Mouse (Mus musculus) CH12.LX (cell line): Measurements from ENCODE around the gene Sfxn1. TPM values are rescaled to one million over a fixed set of nuclear protein-coding genes. Genes with fewer than 3 reads are reported as not detected.

ENCODE experiments used
- DNase-seq: peaks from one replicate; pipeline ENCODE4 v3.0.0-alpha.2; 2013; ENCODE audit errors: extremely low read depth
- H3K27ac ChIP-seq: 2 replicates; pipeline ENCODE4 v1.5.1; 2012; ENCODE audit warnings: low read depth, mild to moderate bottlenecking, control low read depth, moderate library complexity; ENCODE audit not compliant: insufficient read depth
- H3K27me3 ChIP-seq: replicated peaks from 2 replicates; pipeline ENCODE3; 2012; ENCODE audit warnings: inconsistent platforms
- H3K36me3 ChIP-seq, 2 experiments: replicated peaks in 1 of 2; 2 replicates each; pipeline versions ENCODE3 to v1.6.1; 2012; ENCODE audit warnings: inconsistent platforms in 1 of 2, low read length in 1 of 2, mild to moderate bottlenecking in 1 of 2, mixed read lengths in 1 of 2, moderate library complexity in 1 of 2; ENCODE audit not compliant: control insufficient read depth in 1 of 2, insufficient read depth in 1 of 2
- H3K4me1 ChIP-seq, 2 experiments: 2 replicates each; pipeline ENCODE4 v1.6.1; 2012; ENCODE audit warnings: inconsistent platforms in 1 of 2, moderate library complexity in 1 of 2; ENCODE audit not compliant: insufficient read depth in 2 of 2, control insufficient read depth in 1 of 2
- H3K4me2 ChIP-seq: 2 replicates; pipeline ENCODE4 v1.6.1; 2012; ENCODE audit warnings: low read depth, mild to moderate bottlenecking, control low read depth; ENCODE audit not compliant: poor library complexity, insufficient read depth, severe bottlenecking
- H3K4me3 ChIP-seq, 3 experiments: fragments of 150-350 bp in 1 of 3; sonication (generic) in 1 of 3; replicated peaks in 1 of 3; 2 replicates each; pipeline versions ENCODE3 to v1.5.1; 2011 to 2012; ENCODE audit warnings: low read depth in 2 of 3, low read length in 2 of 3, mild to moderate bottlenecking in 2 of 3, moderate library complexity in 2 of 3, control low read depth in 1 of 3, improper control_type of control experiment in 1 of 3, inconsistent platforms in 1 of 3, mixed read lengths in 1 of 3; ENCODE audit not compliant: poor library complexity in 1 of 3
- H3K79me2 ChIP-seq: replicated peaks from 2 replicates; pipeline ENCODE4 v1.6.1; 2012; ENCODE audit warnings: mild to moderate bottlenecking, moderate library complexity; ENCODE audit not compliant: control insufficient read depth, poor library complexity, insufficient read depth, severe bottlenecking; ENCODE audit errors: extremely low read depth
- H3K9ac ChIP-seq: 2 replicates; pipeline ENCODE4 v1.6.1; 2012; ENCODE audit warnings: low read depth, mild to moderate bottlenecking, control low read depth, moderate library complexity; ENCODE audit not compliant: insufficient read depth
- H3K9me3 ChIP-seq: replicated peaks from 2 replicates; pipeline ENCODE3; 2012; ENCODE audit warnings: low read length, inconsistent platforms, mixed read lengths
- CHD2 ChIP-seq: IDR thresholded peaks from 2 replicates; pipeline ENCODE4 v1.6.1; 2011; ENCODE audit warnings: low read length, improper control_type of control experiment
- E2F4 ChIP-seq: IDR thresholded peaks from 2 replicates; pipeline ENCODE4 v1.6.1; 2011; ENCODE audit warnings: low read depth, low read length, improper control_type of control experiment; ENCODE audit not compliant: insufficient replicate concordance
- EP300 ChIP-seq: IDR thresholded peaks from 2 replicates; pipeline ENCODE4 v1.6.1; 2011; ENCODE audit warnings: low read length, improper control_type of control experiment
- ETS1 ChIP-seq: conservative IDR thresholded peaks from 2 replicates; pipeline ENCODE4 v1.6.1; 2012; ENCODE audit warnings: low read depth, mild to moderate bottlenecking, inconsistent platforms, low read length, improper control_type of control experiment, moderate library complexity
- IRF4 ChIP-seq: IDR thresholded peaks from 2 replicates; pipeline ENCODE4 v1.6.1; 2014; ENCODE audit warnings: low read depth, mild to moderate bottlenecking, inconsistent platforms, low read length, improper control_type of control experiment
- JUN ChIP-seq: IDR thresholded peaks from 2 replicates; pipeline ENCODE4 v1.6.1; 2011; ENCODE audit warnings: low read depth, mild to moderate bottlenecking, low read length, improper control_type of control experiment, moderate library complexity; ENCODE audit not compliant: insufficient read depth
- JUND ChIP-seq: conservative IDR thresholded peaks from 2 replicates; pipeline ENCODE4 v1.6.1; 2011; ENCODE audit warnings: low read depth, low read length, improper control_type of control experiment
- MAFK ChIP-seq: IDR thresholded peaks from 2 replicates; pipeline ENCODE4 v1.6.1; 2011; ENCODE audit warnings: low read length, improper control_type of control experiment; ENCODE audit not compliant: insufficient replicate concordance
- MAX ChIP-seq: IDR thresholded peaks from 2 replicates; pipeline ENCODE4 v1.6.1; 2011; ENCODE audit warnings: low read length, improper control_type of control experiment
- MYC ChIP-seq: IDR thresholded peaks from 2 replicates; pipeline ENCODE4 v1.6.1; 2011; ENCODE audit warnings: low read depth, mild to moderate bottlenecking, improper control_type of control experiment, low read length
- NRF1 ChIP-seq: IDR thresholded peaks from 2 replicates; pipeline ENCODE4 v1.6.1; 2014; ENCODE audit warnings: low read depth, mild to moderate bottlenecking, inconsistent platforms, low read length, improper control_type of control experiment, moderate library complexity
- POLR2A ChIP-seq: IDR thresholded peaks from 2 replicates; pipeline ENCODE4 v1.6.1; 2011; ENCODE audit warnings: low read depth, mild to moderate bottlenecking, improper control_type of control experiment, low read length
- POLR2AphosphoS2 ChIP-seq: IDR thresholded peaks from 2 replicates; pipeline ENCODE4 v1.6.1; 2011; ENCODE audit warnings: low read depth, low read length, improper control_type of control experiment
- RAD21 ChIP-seq: IDR thresholded peaks from 2 replicates; pipeline ENCODE4 v1.6.1; 2011; ENCODE audit warnings: low read depth, mild to moderate bottlenecking, low read length, improper control_type of control experiment, moderate library complexity
- RCOR1 ChIP-seq: conservative IDR thresholded peaks from 2 replicates; pipeline ENCODE4 v1.6.1; 2012; ENCODE audit warnings: low read depth, mild to moderate bottlenecking, inconsistent platforms, low read length, improper control_type of control experiment
- UBTF ChIP-seq: IDR thresholded peaks from 2 replicates; pipeline ENCODE4 v1.6.1; 2012; ENCODE audit warnings: low read depth, mild to moderate bottlenecking, inconsistent platforms, low read length, improper control_type of control experiment, moderate library complexity
- USF1 ChIP-seq: IDR thresholded peaks from 2 replicates; pipeline ENCODE4 v1.6.1; 2014; ENCODE audit warnings: low read depth, mild to moderate bottlenecking, inconsistent platforms, low read length, improper control_type of control experiment
- ZKSCAN1 ChIP-seq: IDR thresholded peaks from 2 replicates; pipeline ENCODE4 v1.6.1; 2012; ENCODE audit warnings: low read depth, inconsistent platforms, low read length, improper control_type of control experiment, borderline replicate concordance
- ZMIZ1 ChIP-seq: IDR thresholded peaks from 2 replicates; pipeline ENCODE4 v1.6.1; 2012; ENCODE audit warnings: low read depth, mild to moderate bottlenecking, inconsistent platforms, low read length, improper control_type of control experiment
- dilution Hi-C: fragments of 300-500 bp; cut with MboI; formaldehyde crosslinking; loops from 2 replicates; pipeline ENCODE4 v1.14.3; 2020; ENCODE audit warnings: low sequenced_read_pairs; ENCODE audit not compliant: extremely low pct_unique_long_range_greater_than_20kb, extremely low pct_ligation_motif_present
- in situ Hi-C: fragments of 300-500 bp; cut with MboI; formaldehyde crosslinking; loops from 3 replicates; pipeline ENCODE4 v1.14.3; 2019; ENCODE audit warnings: low sequenced_read_pairs, low pct_ligation_motif_present, low pct_unique_long_range_greater_than_20kb, mixed read lengths
- polyA plus RNA-seq: library from polyadenylated mRNA; unstranded; fragments of >175 nt; gene quantifications from 2 replicates; pipeline ENCODE4 v1.2.1, GENCODE M21; 2012; ENCODE audit warnings: low read depth; ENCODE audit not compliant: insufficient read length
- total RNA-seq, 2 experiments: library from RNA; depleted of rRNA; stranded (reverse); fragments of 300-350 nt in 1 of 2; fragments of >200 nt in 1 of 2; gene quantifications; 2 replicates each; pipeline ENCODE4 v1.2.3; 2012 to 2014

The Sfxn1 gene
- total and polyA plus RNA-seq, 3 experiments = 71.7 to 147 (median 98.0) TPM

DNA sequence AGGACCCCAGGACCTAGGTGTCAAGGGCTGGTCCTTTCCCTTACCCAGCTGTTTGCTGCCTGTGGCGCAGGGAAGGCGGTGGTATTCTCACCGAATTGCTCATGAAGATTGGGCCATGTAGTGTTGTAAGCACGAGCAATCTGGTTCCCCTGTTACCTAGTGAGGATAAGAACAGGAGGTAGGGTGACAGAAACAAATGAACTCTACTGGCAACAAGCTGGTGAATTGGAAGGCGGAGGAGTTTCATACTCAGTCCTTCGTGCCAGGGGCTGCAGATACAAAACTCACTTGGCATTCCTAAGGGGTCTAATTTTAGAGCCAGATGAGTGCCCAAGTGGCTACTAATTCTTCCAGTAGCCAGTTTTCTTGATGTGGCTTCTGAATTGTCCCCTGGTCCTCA, 4.4 kb downstream of the Sfxn1 start:
- no peak for DNase-seq
- no peak for TF ChIP-seq USF1
- no peak for TF ChIP-seq ZKSCAN1
- no peak for TF ChIP-seq ZMIZ1
- no peak for TF ChIP-seq MYC
- TF ChIP-seq UBTF = no peak
- no peak for TF ChIP-seq E2F4
- TF ChIP-seq CHD2 = no peak
- no peak for TF ChIP-seq RCOR1
- TF ChIP-seq MAX = no peak
- no peak for TF ChIP-seq RAD21
- TF ChIP-seq JUN = no peak
- TF ChIP-seq JUND = no peak
- no peak for TF ChIP-seq POLR2AphosphoS2
- no peak for TF ChIP-seq ETS1
- H3K4me2 ChIP-seq = no peak overlapping the region
- H3K9ac ChIP-seq = no peak overlapping the region
- peaks cover under 1% of the 10 kb centered on the region for H3K27me3 ChIP-seq
- no peak overlapping the region for H3K4me3 ChIP-seq
- no peak overlapping the region for H3K27ac ChIP-seq
- H3K4me1 ChIP-seq = peaks cover 17 to 66% of the 10 kb centered on the region in 2 experiments
- peaks cover 14 to 60% of the 10 kb centered on the region in 2 experiments for H3K36me3 ChIP-seq
- dilution Hi-C loops = no loop called here
- no peaks in the 10 kb centered on the region for H3K9me3 ChIP-seq
- in situ Hi-C loops = no loop called here
- peaks cover 91% of the 10 kb centered on the region for H3K79me2 ChIP-seq

DNA sequence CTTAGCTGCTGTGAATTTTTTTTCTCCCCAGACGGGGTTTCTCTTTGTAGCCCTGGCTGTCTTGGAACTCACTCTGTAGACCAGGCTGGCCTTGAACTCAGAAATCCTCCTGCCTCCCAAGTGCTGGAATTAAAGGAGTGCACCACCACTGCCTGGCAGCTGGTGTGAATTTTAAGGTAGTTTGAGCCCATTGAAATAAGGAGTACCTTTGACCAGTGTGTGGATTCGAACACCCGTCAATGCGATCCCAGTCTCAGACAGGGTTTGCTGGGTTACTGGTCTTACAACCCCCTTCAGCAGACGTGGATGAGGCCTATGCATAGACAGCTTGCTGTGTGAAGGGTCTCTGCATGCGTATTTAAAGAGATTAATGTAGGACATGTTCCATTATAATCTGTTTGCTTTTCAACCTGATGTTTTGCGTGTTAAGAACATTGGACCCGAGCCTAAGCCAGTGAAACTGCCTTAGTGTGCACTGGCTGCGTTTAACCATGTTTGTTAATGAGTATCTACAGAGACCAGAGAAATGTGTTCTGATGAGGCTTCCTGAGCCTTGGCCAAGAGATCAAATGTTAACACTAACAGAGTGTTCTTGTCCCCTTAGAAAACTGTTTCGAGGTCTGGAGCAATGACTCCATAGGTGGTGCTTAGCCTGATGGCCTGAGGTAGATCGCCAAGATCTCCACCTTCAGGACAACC, 5.2 kb downstream of the Sfxn1 start:
- Histone ChIP-seq H3K9me3 (no peaks in the 10 kb centered on the region), H3K9ac (no peak overlapping the region), H3K4me1 (peaks cover 17 to 66% of the 10 kb centered on the region in 2 experiments), H3K27ac (no peak overlapping the region), H3K27me3 (no peaks in the 10 kb centered on the region), H3K4me3 (no peak overlapping the region), H3K79me2 (peaks cover 98% of the 10 kb centered on the region), H3K36me3 (peaks cover 16 to 66% of the 10 kb centered on the region in 2 experiments), H3K4me2 (no peak overlapping the region)
- in situ Hi-C loops = no loop called here
- dilution Hi-C loops = no loop called here
- no peak for TF ChIP-seq NRF1
- no peak for TF ChIP-seq JUND
- no peak for TF ChIP-seq IRF4
- no peak for TF ChIP-seq MAFK
- TF ChIP-seq CHD2 = no peak
- TF ChIP-seq POLR2A = no peak
- TF ChIP-seq UBTF = no peak
- no peak for TF ChIP-seq EP300
- DNase-seq = no peak
